Mouse (Mus musculus) left cerebral cortex, postnatal 14 days (tissue): ENCODE data around the gene Rangap1. TPM values are rescaled to one million over a fixed set of nuclear protein-coding genes. Genes with fewer than 3 reads are reported as not detected.
A peak's percentile ranks its signal among the peaks of the same experiment; 100 is the strongest.
"Not testable (repeated sequence)": the region's sequence is repeated elsewhere in the genome, so short reads cannot be mapped to it uniquely, and the experiment has no call there.

ENCODE experiments used
- DNase-seq, 2 experiments: peaks; one replicate each; pipeline ENCODE4 v3.0.0; 2021 to 2022; ENCODE audit warnings: low spot score in 2 of 2, mixed read lengths in 1 of 2
- intact Hi-C: fragments of 180-260 bp; cut with DNase I; formaldehyde crosslinking; loops from one replicate; pipeline ENCODE4 v1.15.1; 2025
- total RNA-seq, 2 experiments: library from RNA; stranded (reverse); gene quantifications; 2 replicates each; pipeline ENCODE4 v1.2.3; 2021

Rangap1 gene
- total RNA-seq, 2 experiments from 2014 or later = 199 to 206 TPM

DNA sequence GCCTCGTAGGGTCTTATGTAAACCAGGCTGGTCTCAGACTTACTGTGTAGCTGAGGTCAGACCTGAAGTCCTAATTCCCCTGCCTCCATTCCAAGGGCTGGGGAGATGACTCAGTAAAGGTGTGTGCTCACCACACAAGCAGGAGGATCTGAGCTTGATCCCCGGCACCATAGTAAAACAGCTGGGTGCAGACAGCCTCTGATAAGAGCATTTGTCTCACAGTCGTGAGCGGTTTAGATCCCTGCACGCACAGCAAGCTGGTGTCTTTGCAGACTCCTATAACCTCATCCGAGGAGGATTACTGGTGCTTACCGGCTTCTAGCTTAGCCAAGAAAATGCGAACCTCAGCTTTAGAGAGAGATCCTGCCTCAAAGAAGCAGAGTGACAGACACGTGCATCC, 8.3 kb upstream of the Rangap1 start:
- no peak for DNase-seq
- intact Hi-C loops = no loop called here

DNA sequence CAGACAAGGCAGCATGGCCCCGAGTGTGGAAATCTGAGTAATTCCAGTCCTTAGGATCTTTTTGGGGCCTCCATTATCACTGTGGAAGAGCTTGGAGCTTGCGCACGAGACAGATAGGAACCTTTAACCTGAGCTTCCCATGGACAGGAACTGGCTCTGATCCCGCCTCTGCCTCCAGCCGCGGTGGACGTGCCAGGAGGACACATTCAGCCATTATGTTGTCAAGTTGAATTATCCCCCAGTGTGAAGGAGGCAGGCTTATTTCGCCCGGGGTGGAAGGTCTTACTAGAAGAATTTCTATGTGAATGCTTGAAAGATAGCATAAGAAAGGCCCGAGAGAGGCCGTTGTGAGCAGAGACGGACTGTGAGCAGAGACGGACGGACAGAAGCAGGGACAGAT, 4.4 kb upstream of the Rangap1 start:
- intact Hi-C loops = loop anchor here (5.0 kb wide), 1 partner anchor 53 kb away; the partner anchor contains the start of gene Tef
- DNase-seq = no peak

DNA sequence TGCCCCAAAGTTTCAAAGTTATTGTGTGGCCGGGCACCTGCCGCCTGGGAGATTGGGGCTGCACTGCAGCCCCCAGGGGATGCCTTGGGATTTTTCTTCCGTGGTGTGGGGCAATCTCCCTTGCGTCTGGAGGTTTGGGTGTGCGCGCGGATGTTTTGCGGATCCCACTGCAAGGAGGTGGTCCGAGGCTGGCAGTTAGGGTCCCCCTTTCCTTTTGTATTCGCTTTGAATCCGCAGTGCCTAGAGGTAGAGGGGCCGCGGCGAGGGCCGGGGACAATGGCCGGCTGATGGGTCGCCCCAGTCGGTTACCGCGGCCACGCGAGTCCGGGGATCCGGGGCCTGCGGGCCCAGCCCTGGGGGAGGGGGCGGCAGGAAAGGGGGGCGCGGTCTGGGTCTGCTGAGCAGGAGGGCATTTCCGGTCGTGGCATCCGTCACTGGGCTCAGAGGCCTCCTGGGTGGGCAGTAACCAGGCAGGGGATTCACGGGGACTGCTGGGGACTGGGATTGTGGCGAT, 328 bp upstream of the Rangap1 start:
- DNase-seq = peak; percentile 35 to 65
- intact Hi-C loops = loop anchor here (5.0 kb wide), 1 partner anchor 57 kb away; the partner anchor contains the start of gene Tef

DNA sequence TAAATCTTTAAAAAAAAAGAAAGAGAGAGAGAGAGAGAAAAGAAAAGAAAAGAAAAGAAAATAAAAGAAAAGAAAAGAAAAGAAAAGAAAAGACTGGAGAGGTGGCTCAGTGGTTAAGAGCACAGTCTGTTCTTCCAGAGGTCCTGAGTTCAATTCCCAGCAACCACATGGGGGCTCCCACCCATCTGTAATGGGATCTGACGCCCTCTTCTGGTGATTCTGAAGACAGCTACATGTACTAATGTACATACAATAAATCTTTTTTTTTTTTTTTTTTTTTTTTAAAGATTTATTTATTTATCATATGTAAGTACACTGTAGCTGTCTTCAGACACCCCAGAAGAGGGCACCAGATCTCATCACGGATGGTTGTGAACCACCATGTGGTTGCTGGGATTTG, 3.0 kb downstream of the Rangap1 start:
- intact Hi-C loops, DNase-seq: not testable (repeated sequence)

DNA sequence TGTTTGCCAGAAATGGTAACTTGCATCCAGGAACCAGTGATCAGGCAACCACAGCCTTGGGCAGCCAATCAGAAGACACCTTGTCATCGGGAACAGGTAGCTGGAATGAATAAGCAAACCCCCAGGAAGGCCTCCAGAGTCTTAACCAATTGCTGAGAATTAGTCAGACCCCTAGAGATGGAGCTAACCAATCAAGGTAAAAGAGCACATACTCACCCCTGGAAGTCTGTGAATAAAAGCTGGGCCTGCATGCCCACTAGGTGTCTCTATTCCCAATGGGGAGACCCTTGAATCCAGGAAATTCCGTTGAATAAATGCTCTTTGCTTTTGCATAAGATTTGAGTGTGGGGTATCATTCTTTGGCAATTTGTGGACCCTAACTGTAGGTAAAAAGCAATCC, 5.4 kb downstream of the Rangap1 start:
- DNase-seq = peak in 1 of 2 experiments; percentile 31
- intact Hi-C loops = no loop called here

DNA sequence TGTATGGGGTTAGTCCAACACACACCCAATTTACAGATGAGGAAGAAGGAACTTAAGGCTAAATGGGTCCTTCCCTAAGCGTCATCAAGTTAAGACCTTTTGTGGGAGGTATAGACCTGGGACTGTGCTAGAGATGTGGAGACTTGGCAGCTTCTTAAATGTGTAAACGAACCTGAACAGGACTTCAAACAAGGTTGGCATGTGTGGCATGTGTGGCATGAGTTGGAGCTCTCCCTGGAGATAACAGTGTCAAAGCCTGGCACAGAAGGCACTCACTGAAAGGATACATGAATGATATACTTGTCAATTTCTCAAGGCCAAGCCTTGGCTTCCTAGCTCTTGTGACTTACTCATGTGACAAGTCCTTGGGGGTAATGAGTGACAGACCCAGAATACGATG, 6.0 kb downstream of the Rangap1 start:
- intact Hi-C loops = no loop called here
- no peak for DNase-seq

DNA sequence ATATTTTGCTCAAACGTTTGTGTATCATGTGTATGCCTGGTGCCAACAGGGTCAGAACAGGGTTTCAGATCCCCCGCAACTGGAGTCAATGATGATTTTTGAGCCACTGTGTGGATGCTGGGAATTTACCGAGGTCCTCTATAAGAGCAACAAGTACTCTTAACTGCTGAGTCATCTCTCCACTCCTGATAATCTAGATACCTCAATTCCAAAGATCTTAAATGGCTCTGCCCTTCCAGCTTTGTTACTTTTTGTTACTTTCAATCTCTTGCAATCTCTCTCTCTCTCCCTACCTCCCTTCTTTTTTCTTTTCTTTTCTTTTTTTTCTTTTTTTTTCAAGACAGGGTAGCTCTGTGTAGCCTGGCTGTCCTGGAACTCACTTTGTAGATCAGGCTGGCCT, 10.3 kb downstream of the Rangap1 start:
- DNase-seq = no peak
- intact Hi-C loops = no loop called here

DNA sequence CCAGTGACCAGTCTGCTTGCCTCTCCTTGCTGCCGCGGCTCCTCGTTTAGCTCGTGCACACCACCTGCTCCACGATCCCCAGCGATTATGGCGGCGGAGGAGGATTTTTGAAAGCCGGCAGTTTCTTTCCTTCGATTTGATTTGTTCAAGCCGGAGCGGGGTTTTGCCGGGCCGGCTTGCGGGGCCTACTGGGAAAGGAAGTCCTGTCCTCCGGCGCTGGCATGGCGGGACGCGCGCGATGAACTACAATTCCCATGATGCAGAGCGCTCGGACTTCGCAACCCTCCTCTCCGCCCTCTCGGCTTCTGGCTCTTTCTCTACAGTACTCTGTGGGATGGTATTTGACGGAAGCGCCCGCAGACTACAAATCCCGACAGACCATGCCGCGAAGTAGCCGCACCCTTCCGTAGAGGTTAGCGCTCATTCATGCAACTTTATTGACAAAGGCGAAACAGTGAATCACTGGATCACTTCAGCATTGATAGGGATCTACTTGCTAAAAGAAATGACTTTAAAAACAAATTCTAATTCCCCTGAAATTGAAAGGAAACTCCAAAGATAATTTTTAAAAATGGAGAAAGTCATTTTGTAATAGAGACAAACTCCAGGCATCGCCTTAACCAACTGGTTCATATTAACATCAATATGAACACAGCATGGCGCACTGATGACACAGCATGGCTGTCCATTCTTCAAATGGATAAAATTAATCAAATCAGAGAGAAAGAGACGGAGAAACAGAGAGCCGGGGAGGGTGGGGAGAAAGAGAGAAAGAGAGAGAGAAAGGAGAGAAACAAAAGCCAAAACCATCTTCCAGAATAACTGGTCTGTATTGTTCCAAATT, 15.3 kb downstream of the Rangap1 start:
- intact Hi-C loops = no loop called here
- DNase-seq = peak; percentile 99

DNA sequence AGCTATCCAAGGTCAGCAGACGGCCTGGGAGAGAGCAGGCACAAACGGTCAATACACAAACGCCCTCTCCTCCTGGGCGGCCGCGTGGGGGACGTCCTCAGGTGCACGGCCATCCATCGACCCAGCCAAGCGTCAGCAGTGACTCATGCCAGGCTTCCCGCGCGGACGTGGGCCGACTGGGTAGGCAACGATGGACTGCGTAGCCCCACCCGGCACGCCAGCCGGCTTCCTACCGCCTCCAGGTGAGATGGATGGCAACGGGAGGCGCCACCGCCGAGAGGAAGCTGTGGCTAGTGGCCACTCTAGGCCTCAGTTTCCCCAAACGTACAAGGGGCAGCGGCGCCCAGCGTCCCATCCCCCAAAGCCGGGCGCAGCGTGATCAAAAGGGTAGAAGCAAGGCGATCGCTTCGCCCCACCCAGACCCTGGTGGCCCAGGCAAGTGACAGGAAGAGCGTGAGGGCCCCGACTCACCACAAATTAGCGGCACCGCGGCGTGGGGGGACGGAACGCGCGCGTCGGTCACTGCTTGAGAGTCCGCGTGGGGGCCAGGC, 16.0 kb downstream of the Rangap1 start:
- intact Hi-C loops = no loop called here
- peak; percentile 55 to 64 for DNase-seq

DNA sequence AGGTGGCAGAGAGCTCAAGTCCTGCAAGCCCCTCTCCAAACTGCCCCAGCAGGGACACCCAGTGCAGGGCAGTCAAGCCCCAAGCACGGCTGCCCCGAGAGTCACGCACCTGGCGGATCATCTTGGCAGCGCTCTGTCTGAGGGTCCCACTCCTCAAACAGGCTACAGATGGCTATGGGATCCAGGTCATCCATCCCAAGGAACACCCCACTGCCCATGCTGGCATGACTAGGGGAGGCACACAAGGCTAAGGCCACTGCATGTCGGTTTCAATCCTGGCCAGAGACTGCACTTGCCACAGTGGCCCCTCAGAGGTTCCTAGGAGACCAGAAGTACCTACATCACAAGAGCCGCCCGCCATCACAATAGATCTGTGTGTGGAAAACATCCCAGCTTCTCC, 19.4 kb downstream of the Rangap1 start:
- DNase-seq = no peak
- intact Hi-C loops = no loop called here

DNA sequence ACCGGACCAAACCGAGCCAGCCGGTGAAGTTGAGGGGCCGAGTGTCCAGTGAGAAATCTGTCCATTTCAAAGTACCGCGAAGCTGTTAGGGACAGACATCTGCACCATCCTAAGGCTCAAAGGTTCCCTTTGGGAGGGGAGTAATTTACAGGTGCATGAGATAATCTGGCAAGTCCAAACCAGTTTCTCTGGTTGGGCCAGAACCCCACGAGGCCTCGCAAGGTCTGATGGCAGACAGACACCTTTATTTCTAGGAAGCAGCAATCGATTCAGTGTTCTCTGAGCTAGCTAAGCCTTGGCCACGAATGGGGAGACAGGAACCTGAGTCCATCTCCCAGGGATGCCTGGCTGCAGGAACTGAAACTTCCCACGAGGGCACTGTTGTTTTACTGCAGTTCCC, 21.7 kb downstream of the Rangap1 start:
- DNase-seq = no peak
- intact Hi-C loops = no loop called here

DNA sequence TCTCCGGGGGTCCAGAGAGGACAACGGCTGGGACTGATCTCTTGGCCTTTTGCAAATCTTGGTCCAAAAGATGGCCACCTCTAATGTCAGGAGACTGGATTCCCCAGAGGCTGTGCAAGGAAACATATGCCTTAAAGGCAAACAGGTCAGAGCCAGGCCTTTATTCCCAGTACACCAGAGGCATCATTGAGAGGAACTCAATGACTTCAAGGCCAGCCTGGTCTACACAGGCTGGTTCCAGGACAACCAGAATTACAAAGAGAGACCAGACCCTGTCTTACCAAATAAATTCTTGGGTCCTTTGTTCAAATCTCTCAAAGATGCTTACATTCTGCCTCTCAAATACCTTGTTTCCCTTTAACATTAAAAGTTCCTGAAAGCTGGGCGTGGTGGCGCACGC, 23.0 kb downstream of the Rangap1 start:
- intact Hi-C loops = no loop called here
- DNase-seq = no peak

DNA sequence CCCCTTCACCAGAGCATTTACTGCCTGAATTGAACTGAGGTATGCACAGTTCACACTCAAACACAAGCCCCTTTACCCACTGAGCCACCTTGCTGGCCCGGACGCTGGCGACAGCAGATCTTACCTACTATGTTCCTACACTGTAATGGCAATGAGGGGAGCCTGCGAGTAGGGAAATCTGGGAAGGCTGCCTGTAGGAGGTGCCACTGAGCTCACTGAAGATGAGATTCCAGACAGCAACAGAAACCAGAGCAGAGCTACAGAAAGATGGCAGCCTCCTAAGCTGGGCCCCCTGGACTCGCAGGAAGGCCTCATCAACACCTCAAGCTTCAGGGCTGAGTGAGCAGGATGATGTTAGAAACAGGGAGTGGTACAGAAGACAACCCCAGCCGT, 26.2 kb downstream of the Rangap1 start:
- DNase-seq = no peak
- intact Hi-C loops = no loop called here

DNA sequence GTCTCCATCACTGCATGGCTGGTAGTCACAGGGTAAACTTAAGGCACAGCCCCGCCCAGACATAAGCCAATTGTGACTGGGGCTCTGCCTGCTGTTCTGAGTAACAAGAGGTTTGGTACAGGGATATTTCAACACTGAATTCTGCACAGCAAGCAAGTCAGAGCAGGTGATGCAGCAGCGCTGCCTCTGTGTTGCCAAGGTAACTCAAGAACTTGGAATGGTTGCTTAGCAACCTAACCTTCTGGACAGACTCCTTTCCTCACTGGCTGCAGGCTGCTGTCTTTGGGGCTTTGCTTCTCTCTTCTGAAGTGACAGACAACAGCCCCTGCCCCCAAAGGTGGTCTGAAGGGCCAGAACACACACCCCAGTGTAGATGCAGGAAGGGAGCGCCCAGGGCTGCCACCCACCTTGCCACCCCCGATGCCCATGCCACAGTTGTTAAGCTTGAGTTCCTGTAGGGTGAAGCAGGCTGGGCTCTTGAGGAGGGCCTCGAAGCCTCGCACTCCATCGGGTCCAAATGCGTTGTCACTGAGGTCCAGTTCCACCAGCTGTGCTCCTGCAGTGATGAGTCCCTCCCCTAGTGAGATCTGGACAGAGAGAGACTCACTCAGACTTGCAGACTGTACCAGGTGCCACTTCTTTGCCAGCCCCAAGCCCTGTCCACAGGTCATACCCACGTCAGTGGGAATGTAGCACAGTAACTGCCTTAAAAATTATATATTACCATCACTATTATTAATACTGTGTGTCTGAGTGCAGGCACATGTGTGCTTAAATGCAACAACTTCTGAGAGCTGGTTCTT, 26.8 kb downstream of the Rangap1 start:
- peak; percentile 58 to 89 for DNase-seq
- intact Hi-C loops = no loop called here

DNA sequence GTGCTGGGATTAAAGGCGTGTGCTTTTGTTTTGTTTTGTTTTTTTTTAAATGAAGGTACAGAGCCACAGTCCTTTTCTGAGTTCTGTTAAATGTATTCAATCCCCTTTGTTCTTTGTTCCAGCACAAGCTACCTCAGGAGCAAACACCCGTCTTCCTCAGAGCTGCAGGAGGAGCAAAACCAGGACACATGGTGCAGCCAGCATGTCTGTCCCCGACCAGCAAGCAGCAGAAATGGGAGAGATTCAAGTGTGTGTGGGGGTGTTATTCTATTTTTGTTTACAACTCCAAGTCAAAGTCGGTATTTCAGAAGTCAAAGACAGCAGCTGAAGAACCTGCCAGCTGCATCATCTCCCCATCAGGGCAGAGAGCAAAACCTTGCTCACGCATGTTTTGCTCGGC, 31.6 kb downstream of the Rangap1 start:
- no peak for DNase-seq
- intact Hi-C loops = no loop called here

DNA sequence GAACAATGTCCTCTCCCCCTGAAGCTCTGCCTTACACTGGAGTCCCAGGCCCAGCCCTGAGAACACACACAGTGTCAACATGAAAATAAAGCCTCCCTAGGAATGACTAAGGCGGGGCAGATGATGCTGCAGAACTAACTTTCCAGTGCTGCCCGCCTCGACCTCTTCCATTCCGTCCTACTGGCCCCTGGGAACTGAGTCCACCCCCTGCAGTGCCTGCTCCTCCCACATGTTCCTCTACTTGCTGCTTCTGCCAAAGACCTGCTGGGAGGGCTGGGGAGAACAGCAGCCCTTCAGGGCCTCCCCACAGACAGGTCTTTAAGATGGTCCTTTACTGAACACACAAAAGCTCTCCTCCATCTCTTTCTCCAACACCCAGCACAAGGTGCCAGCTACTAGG, 34.5 kb downstream of the Rangap1 start:
- intact Hi-C loops = no loop called here
- DNase-seq = no peak

DNA sequence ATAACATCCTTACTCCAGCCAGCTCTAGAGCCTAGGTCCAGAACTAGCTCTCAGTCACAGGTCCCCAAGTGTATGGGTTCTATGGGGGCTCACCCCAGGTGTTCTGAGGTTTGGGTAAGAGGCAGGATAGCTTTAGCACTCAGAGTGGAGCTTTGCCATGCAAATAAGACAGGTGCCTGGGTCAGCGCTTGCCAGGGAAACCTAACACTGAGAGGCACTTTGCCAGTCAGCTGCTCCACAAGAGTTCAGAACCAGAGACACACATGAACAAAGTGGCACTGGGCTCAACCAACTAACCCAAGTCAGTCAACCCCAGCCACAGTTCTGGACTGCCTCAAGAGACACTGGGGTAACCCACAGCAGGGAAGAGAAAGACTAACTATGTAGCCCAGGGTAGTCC, 35.6 kb downstream of the Rangap1 start:
- intact Hi-C loops = no loop called here
- DNase-seq = no peak

DNA sequence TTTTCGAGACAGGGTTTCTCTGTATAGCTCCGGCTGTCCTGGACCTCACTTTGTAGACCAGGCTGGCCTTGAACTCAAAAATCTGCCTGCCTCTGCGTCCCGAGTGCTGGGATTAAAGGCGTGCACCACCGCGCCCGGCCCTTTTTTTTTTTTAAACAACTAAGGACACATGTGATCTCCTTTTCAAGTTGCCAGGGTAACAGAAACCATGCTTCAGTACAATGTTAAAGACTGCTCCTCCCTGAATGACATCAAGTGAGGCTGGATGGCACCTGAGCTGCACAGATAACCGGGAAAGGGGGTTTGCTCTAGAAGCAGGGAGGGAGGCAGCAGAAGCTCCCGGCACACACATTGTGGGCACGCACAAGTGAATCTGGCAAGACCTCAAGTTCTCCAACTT, 36.3 kb downstream of the Rangap1 start:
- intact Hi-C loops = no loop called here
- DNase-seq = no peak

DNA sequence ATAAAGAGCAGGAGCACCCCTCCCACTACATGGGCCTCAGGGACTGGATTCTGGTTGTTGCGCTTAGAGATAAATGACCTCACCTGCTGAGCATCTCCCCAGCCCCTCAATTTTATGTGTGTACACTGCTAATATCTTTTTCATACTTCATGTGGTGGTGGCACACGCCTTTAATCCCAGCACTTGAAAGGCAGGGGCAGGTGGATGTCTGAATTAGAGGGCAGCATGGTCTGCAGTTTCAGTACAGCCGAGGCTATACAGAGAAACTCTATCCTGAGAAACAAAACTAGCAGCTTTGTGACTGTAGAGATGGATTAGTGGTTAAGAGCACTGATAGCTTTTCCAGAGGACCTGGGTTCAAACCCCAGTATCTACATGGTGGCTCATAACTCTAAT, 42.2 kb downstream of the Rangap1 start:
- intact Hi-C loops = no loop called here
- no peak for DNase-seq
